Mouse (Mus musculus) lung, embryonic 14.5 days (tissue): ENCODE data around the gene Usp19. TPM values are rescaled to one million over a fixed set of nuclear protein-coding genes. Genes with fewer than 3 reads are reported as not detected.

ENCODE experiments used
- ATAC-seq: fragments of 200-750 bp; cut with Nextera tagmentation; 2 replicates; pipeline ENCODE4 v1.8.0; 2017; ENCODE audit warnings: mild to moderate bottlenecking, moderate TSS enrichment, moderate library complexity; ENCODE audit not compliant: insufficient read depth
- DNase-seq: peaks from one replicate; pipeline ENCODE4 v3.0.0-alpha.2; 2015
- H3K27ac ChIP-seq: fragments of 300-500 bp; sonication (generic); 2 replicates; pipeline ENCODE4 v1.5.1; 2014; ENCODE audit warnings: low read depth, mild to moderate bottlenecking, moderate library complexity
- H3K27me3 ChIP-seq: fragments of 300-500 bp; sonication (generic); 2 replicates; pipeline ENCODE4 v1.6.1; 2014; ENCODE audit warnings: low read length, control low read depth; ENCODE audit not compliant: insufficient read depth
- H3K36me3 ChIP-seq: fragments of 300-500 bp; sonication (generic); 2 replicates; pipeline ENCODE4 v1.6.1; 2014; ENCODE audit warnings: control low read depth; ENCODE audit not compliant: insufficient read depth
- H3K4me1 ChIP-seq: fragments of 300-500 bp; sonication (generic); 2 replicates; pipeline ENCODE4 v1.6.1; 2014; ENCODE audit warnings: antibody characterized with exemption, control low read depth; ENCODE audit not compliant: insufficient read depth
- H3K4me2 ChIP-seq: fragments of 300-500 bp; sonication (generic); 2 replicates; pipeline ENCODE4 v1.6.1; 2014; ENCODE audit warnings: mild to moderate bottlenecking
- H3K4me3 ChIP-seq: fragments of 300-500 bp; sonication (generic); 2 replicates; pipeline ENCODE4 v1.5.1; 2014; ENCODE audit warnings: low read depth, low read length
- H3K9ac ChIP-seq: fragments of 300-500 bp; sonication (generic); 2 replicates; pipeline ENCODE4 v1.6.1; 2014
- H3K9me3 ChIP-seq: fragments of 300-500 bp; sonication (generic); 2 replicates; pipeline ENCODE4 v1.6.1; 2016; ENCODE audit warnings: low read depth, low read length, control low read depth
- CTCF ChIP-seq: IDR thresholded peaks from 2 replicates; pipeline ENCODE4 v1.5.1; 2016; ENCODE audit warnings: antibody characterized with exemption, low read depth
- WGBS: fragments of 180-500 bp; shearing (Covaris S2); extraction: QIAGEN DNeasy Blood & Tissue Kit; methylation state at CpG from one replicate; pipeline ENCODE4 v1.1.7; 2014; 5-methylcytosine and 5-hydroxymethylcytosine counted together
- polyA plus RNA-seq: library from polyadenylated mRNA; unstranded; fragments of >200 nt; fragmentation: Nextera tagmentation; extraction: Ambion mirVana; gene quantifications from 2 replicates; pipeline ENCODE4 v1.2.1, GENCODE M21; 2014

The Usp19 gene
- polyA plus RNA-seq, 1 experiment from 2014 or later = 63.3 TPM

DNA sequence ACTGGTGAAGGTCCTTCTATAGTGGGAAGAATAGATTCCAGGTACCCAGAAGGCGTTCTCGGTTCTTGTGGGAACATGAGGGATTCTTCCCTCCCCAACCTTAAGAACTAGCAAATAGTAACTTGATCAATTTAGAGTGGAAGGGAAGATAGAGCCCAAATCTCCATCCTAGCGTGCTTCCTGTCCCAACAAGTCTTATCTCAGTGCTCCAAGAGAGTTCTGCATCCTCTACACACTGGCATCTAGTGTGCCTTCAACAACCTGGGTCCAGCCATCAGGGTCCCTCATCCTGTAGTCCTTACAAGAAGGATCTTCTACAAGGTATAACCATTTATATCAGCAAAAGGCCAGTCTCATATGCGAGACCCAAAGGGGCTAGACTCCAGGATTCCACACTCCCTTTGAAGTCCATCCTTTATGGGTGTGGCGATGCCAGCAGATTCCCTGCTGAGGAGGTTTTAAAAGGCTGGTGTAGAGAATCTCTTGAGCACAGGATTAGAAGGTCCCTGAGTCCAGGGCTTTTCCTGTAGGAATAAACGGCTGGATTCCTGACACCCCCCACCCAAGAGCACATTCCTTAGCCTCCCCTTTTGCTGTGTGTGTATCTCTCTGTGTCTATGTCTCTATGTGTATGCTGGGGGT is 38.8 kb upstream of the Usp19 start:
- no peak for TF ChIP-seq CTCF
- Histone ChIP-seq H3K9me3 (no peaks in the 10 kb centered on the region), H3K4me2 (peak overlapping the region; percentile 83), H3K4me1 (peaks cover 22% of the 10 kb centered on the region), H3K4me3 (peak overlapping the region; percentile 51), H3K36me3 (peaks cover 13% of the 10 kb centered on the region), H3K27ac (peak overlapping the region; percentile 66), H3K27me3 (no peaks in the 10 kb centered on the region), H3K9ac (peak overlapping the region; percentile 69)
- DNase-seq (no peak), ATAC-seq (no peak)
- 51% methylated on average over 6 of the region's 6 CpGs for WGBS

- DNase-seq = peak; percentile 96
- TF ChIP-seq CTCF = peak; percentile 92
- H3K4me2 ChIP-seq = peak overlapping the region; percentile 83
- H3K27ac ChIP-seq = peak overlapping the region; percentile 66
- H3K36me3 ChIP-seq = peaks cover 13% of the 10 kb centered on the region
- peak overlapping the region; percentile 69 for H3K9ac ChIP-seq
- no peaks in the 10 kb centered on the region for H3K9me3 ChIP-seq
- WGBS = under 1% methylated on average over 40 of the region's 40 CpGs
- peak; percentile 90 for ATAC-seq
- H3K27me3 ChIP-seq = no peaks in the 10 kb centered on the region
- peaks cover 22% of the 10 kb centered on the region for H3K4me1 ChIP-seq
- peak overlapping the region; percentile 51 for H3K4me3 ChIP-seq
These were observed 38.0 kb upstream of the Usp19 start for GRCm38 (mm10) chr9:108452291-108452906.

- Histone ChIP-seq H3K27ac (peak overlapping the region; percentile 22; the same call in 1 of the 2 replicates), H3K36me3 (peaks cover 13% of the 10 kb centered on the region), H3K27me3 (no peaks in the 10 kb centered on the region), H3K4me3 (peak overlapping the region; percentile 51), H3K9me3 (no peaks in the 10 kb centered on the region), H3K4me1 (peaks cover 22% of the 10 kb centered on the region), H3K9ac (peak overlapping the region; percentile 69), H3K4me2 (peak overlapping the region; percentile 83)
- DNase-seq (no peak), ATAC-seq (peak; percentile 12)
- WGBS = 42% methylated on average over 6 of the region's 6 CpGs
- TF ChIP-seq CTCF = no peak
These were observed 37.5 kb upstream of the Usp19 start for GRCm38 (mm10) chr9:108452911-108453310.

DNA sequence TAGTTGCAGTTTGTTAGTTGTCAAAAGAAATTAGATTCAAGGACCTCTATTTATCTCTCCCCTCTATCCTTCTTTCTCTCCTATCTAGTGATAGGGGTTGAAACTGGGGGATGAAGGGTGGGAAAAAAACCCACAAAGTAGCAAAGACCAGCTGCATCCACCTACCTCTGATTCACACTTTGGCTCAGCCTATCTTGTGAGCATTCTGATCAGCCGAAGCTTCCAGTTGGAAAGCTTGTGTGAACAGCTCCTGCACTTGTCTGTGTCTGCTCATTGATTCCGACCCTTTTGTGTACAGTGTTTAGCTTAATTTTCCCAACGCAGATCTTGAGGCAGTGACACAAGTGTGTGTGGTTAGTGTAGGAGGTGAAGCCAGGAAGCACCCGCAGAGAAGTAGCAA is 36.9 kb upstream of the Usp19 start:
- Histone ChIP-seq H3K4me1 (peaks cover 22% of the 10 kb centered on the region), H3K4me2 (peak overlapping the region; percentile 83), H3K9me3 (no peaks in the 10 kb centered on the region), H3K9ac (peak overlapping the region; percentile 69; the same call in 1 of the 2 replicates), H3K4me3 (no peak overlapping the region; the same call in 1 of the 2 replicates), H3K27ac (no peak overlapping the region), H3K27me3 (no peaks in the 10 kb centered on the region), H3K36me3 (peaks cover 8% of the 10 kb centered on the region)
- TF ChIP-seq CTCF = no peak
- DNase-seq (no peak), ATAC-seq (no peak)
- WGBS = 63% methylated on average over 4 of the region's 4 CpGs

DNA sequence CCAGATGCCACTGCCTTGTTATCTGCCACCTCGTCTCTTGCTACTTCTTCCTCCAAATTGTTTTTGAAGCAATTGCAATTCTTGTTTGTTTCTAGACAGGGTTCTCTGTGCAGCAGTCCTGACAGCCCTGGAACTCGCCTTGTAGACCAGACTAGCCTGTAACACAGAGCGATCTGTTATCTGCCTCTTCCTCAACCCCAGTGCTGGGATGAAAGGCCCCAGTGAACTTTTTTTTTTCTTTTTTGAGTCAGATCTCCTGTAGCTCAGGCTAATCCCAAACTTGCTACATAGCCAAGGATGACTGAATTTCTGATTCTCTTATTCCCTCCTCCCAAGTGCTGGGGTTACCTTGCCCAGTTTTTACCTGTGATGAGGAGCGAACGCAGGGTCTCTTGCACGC is 36.0 kb upstream of the Usp19 start:
- WGBS = 87% methylated on average over 6 of the region's 6 CpGs
- TF ChIP-seq CTCF = no peak
- no peaks in the 10 kb centered on the region for H3K36me3 ChIP-seq
- no peak overlapping the region for H3K4me2 ChIP-seq
- no peaks in the 10 kb centered on the region for H3K27me3 ChIP-seq
- DNase-seq = no peak
- H3K9ac ChIP-seq = no peak overlapping the region
- peaks cover 22% of the 10 kb centered on the region for H3K4me1 ChIP-seq
- H3K4me3 ChIP-seq = no peak overlapping the region
- ATAC-seq = no peak
- no peaks in the 10 kb centered on the region for H3K9me3 ChIP-seq
- no peak overlapping the region for H3K27ac ChIP-seq

DNA sequence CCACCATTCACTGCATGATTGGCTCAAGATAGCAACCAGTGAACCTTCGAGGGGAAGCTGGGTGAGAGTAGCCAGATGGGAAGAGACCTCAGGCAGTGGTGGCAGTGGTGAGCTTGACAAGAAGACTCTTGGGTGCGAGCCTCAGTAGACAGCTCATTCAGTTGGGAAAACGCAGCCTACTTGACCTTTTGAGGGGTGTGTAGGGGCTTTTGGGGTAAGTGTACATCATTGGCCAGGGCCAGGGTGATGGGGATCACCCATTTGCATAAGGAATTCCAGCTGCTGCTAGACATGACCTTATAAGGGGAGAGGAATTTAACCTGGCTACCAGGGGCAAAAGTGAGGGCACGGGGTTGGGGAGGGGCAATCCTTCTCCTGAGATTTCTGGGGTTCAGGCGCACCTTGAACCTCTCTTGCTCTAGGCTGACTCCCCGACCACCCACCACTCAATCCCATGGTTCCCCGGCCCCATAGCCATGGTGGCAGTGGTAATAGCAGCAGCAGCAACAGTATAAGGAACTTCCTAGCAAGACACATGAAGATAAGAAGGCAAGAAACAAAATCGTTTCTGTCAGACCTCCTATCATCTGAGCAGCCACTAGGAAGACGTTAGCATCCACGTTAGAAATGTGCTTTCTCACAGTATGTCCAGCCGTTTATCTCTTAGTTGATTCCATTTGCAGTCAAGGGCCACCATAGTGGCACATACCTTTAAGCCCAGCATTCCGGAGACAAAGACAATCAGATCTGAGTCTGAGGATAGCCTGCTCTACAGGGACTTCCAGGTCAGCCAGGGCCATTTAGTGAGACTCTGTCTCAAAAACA is 34.4 kb upstream of the Usp19 start:
- no peak overlapping the region for H3K4me2 ChIP-seq
- H3K27ac ChIP-seq = no peak overlapping the region
- ATAC-seq (no peak), DNase-seq (no peak)
- H3K9me3 ChIP-seq = no peaks in the 10 kb centered on the region
- WGBS = 56% methylated on average over 12 of the region's 12 CpGs
- no peak for TF ChIP-seq CTCF
- no peaks in the 10 kb centered on the region for H3K27me3 ChIP-seq
- H3K4me1 ChIP-seq = peaks cover 13% of the 10 kb centered on the region
- no peak overlapping the region for H3K4me3 ChIP-seq
- no peaks in the 10 kb centered on the region for H3K36me3 ChIP-seq
- H3K9ac ChIP-seq = no peak overlapping the region

GRCm38 (mm10) chr9:108456953-108457352 is 33.4 kb upstream of the Usp19 start:
- no peak for TF ChIP-seq CTCF
- Histone ChIP-seq H3K4me3 (no peak overlapping the region), H3K4me2 (no peak overlapping the region), H3K4me1 (peaks cover 5% of the 10 kb centered on the region; the same call in 1 of the 2 replicates), H3K27me3 (no peaks in the 10 kb centered on the region), H3K9me3 (no peaks in the 10 kb centered on the region), H3K36me3 (no peaks in the 10 kb centered on the region), H3K27ac (no peak overlapping the region), H3K9ac (no peak overlapping the region)
- whole genome bisulfite sequencing = 83% methylated on average over 10 of the region's 10 CpGs
- DNase-seq (no peak), ATAC-seq (no peak)
